Mouse (Mus musculus): ENCODE measurements around the gene Plekhd1. TPM values are rescaled to one million over a fixed set of nuclear protein-coding genes. Genes with fewer than 3 reads are reported as not detected.

The Plekhd1 gene
- polyA plus RNA-seq, 1 experiment from 2014 or later: 4.6 TPM

GRCm38 (mm10) chr12:80734526-80735470 is 42.4 kb downstream of the Plekhd1 start:
- no peak overlapping the region for H3K9ac ChIP-seq (ENCODE audit: low read length)
- no peak for ATAC-seq (ENCODE audit: insufficient read depth, low FRiP score)

GRCm38 (mm10) chr12:80736464-80737282 is 44.3 kb downstream of the Plekhd1 start:
- H3K9me3 ChIP-seq (replicated peaks; ENCODE audit: control insufficient read depth, low read length): no peaks in the 10 kb centered on the region
- peaks cover 5% of the 10 kb centered on the region for H3K4me1 ChIP-seq (ENCODE audit: control insufficient read depth, insufficient read depth, low read length)
- H3K4me2 ChIP-seq (ENCODE audit: low read depth, low read length): no peak overlapping the region
- no peak for ATAC-seq (ENCODE audit: insufficient read depth, low FRiP score)
- 23% methylated on average over 13 of the region's 13 CpGs for WGBS
- H3K4me3 ChIP-seq (replicated peaks; ENCODE audit: low read length): no peak overlapping the region
- H3K27ac ChIP-seq (ENCODE audit: low read length): no peak overlapping the region
- H3K36me3 ChIP-seq (ENCODE audit: control insufficient read depth, insufficient read depth, low read length): no peaks in the 10 kb centered on the region
- H3K9ac ChIP-seq (ENCODE audit: low read length): no peak overlapping the region
- H3K27me3 ChIP-seq (ENCODE audit: control insufficient read depth, insufficient read depth, low read length): no peaks in the 10 kb centered on the region

More at GRCm38 (mm10) chr12:80734526-80735470, 42.4 kb downstream of the Plekhd1 start:
- no peak overlapping the region for H3K27ac ChIP-seq (ENCODE audit: low read length)
- no peaks in the 10 kb centered on the region for H3K27me3 ChIP-seq (ENCODE audit: control insufficient read depth, insufficient read depth, low read length)
- no peak overlapping the region for H3K4me3 ChIP-seq (replicated peaks; ENCODE audit: low read length)
- 47% methylated on average over 13 of the region's 13 CpGs for WGBS
- peaks cover 5% of the 10 kb centered on the region for H3K4me1 ChIP-seq (ENCODE audit: control insufficient read depth, insufficient read depth, low read length)
- H3K4me2 ChIP-seq (ENCODE audit: low read depth, low read length): no peak overlapping the region
- no peaks in the 10 kb centered on the region for H3K9me3 ChIP-seq (replicated peaks; ENCODE audit: control insufficient read depth, low read length)
- H3K36me3 ChIP-seq (ENCODE audit: control insufficient read depth, insufficient read depth, low read length): no peaks in the 10 kb centered on the region

- Histone ChIP-seq H3K4me3 (replicated peaks; ENCODE audit: low read length) (no peak overlapping the region), H3K4me1 (ENCODE audit: control insufficient read depth, insufficient read depth, low read length) (peaks cover 5% of the 10 kb centered on the region), H3K27me3 (ENCODE audit: control insufficient read depth, insufficient read depth, low read length) (no peaks in the 10 kb centered on the region), H3K27ac (ENCODE audit: low read length) (no peak overlapping the region), H3K9me3 (replicated peaks; ENCODE audit: control insufficient read depth, low read length) (no peaks in the 10 kb centered on the region), H3K9ac (ENCODE audit: low read length) (no peak overlapping the region), H3K36me3 (ENCODE audit: control insufficient read depth, insufficient read depth, low read length) (no peaks in the 10 kb centered on the region), H3K4me2 (ENCODE audit: low read depth, low read length) (no peak overlapping the region)
- ATAC-seq (ENCODE audit: insufficient read depth, low FRiP score): no peak
- 66% methylated on average over 5 of the region's 5 CpGs for WGBS
Observed at GRCm38 (mm10) chr12:80737283-80737600, 44.9 kb downstream of the Plekhd1 start.

- Histone ChIP-seq H3K9ac (ENCODE audit: low read length) (no peak overlapping the region), H3K36me3 (ENCODE audit: control insufficient read depth, insufficient read depth, low read length) (no peaks in the 10 kb centered on the region), H3K4me3 (replicated peaks; ENCODE audit: low read length) (no peak overlapping the region), H3K4me1 (ENCODE audit: control insufficient read depth, insufficient read depth, low read length) (peaks cover 5% of the 10 kb centered on the region), H3K27me3 (ENCODE audit: control insufficient read depth, insufficient read depth, low read length) (no peaks in the 10 kb centered on the region), H3K4me2 (ENCODE audit: low read depth, low read length) (no peak overlapping the region), H3K9me3 (replicated peaks; ENCODE audit: control insufficient read depth, low read length) (no peaks in the 10 kb centered on the region), H3K27ac (ENCODE audit: low read length) (no peak overlapping the region)
- WGBS: 31% methylated on average over 9 of the region's 9 CpGs
- ATAC-seq (ENCODE audit: insufficient read depth, low FRiP score): no peak
Observed at GRCm38 (mm10) chr12:80739482-80739881, 47.1 kb downstream of the Plekhd1 start.

GRCm38 (mm10) chr12:80744614-80745013 is 52.2 kb downstream of the Plekhd1 start:
- Histone ChIP-seq H3K27ac (ENCODE audit: low read length) (no peak overlapping the region), H3K4me1 (ENCODE audit: control insufficient read depth, insufficient read depth, low read length) (no peaks in the 10 kb centered on the region), H3K9ac (ENCODE audit: low read length) (no peak overlapping the region), H3K9me3 (replicated peaks; ENCODE audit: control insufficient read depth, low read length) (no peaks in the 10 kb centered on the region), H3K36me3 (ENCODE audit: control insufficient read depth, insufficient read depth, low read length) (no peaks in the 10 kb centered on the region), H3K27me3 (ENCODE audit: control insufficient read depth, insufficient read depth, low read length) (peaks cover 2% of the 10 kb centered on the region; the same call in 1 of the 2 replicates), H3K4me3 (replicated peaks; ENCODE audit: low read length) (no peak overlapping the region), H3K4me2 (ENCODE audit: low read depth, low read length) (no peak overlapping the region)
- ATAC-seq (ENCODE audit: insufficient read depth, low FRiP score): no peak
- 52% methylated on average over 1 of the region's 1 CpGs for WGBS

- ATAC-seq (ENCODE audit: insufficient read depth, low FRiP score): peak; percentile 66; the same call in 1 of the 2 replicates
- H3K9ac ChIP-seq (ENCODE audit: low read length): no peak overlapping the region
- no peaks in the 10 kb centered on the region for H3K4me1 ChIP-seq (ENCODE audit: control insufficient read depth, insufficient read depth, low read length)
- peaks cover 4% of the 10 kb centered on the region; the same call in 1 of the 2 replicates for H3K27me3 ChIP-seq (ENCODE audit: control insufficient read depth, insufficient read depth, low read length)
- H3K36me3 ChIP-seq (ENCODE audit: control insufficient read depth, insufficient read depth, low read length): no peaks in the 10 kb centered on the region
- H3K4me3 ChIP-seq (replicated peaks; ENCODE audit: low read length): no peak overlapping the region
- H3K9me3 ChIP-seq (replicated peaks; ENCODE audit: control insufficient read depth, low read length): no peaks in the 10 kb centered on the region
- H3K27ac ChIP-seq (ENCODE audit: low read length): no peak overlapping the region
- no peak overlapping the region for H3K4me2 ChIP-seq (ENCODE audit: low read depth, low read length)
- 52% methylated on average over 8 of the region's 8 CpGs for WGBS
Observed at GRCm38 (mm10) chr12:80746031-80746813, 53.8 kb downstream of the Plekhd1 start.

GRCm38 (mm10) chr12:80751556-80751955 is 59.2 kb downstream of the Plekhd1 start:
- ATAC-seq (ENCODE audit: insufficient read depth, low FRiP score): no peak
- WGBS: 77% methylated on average over 6 of the region's 6 CpGs
- H3K9me3 ChIP-seq (replicated peaks; ENCODE audit: control insufficient read depth, low read length): no peaks in the 10 kb centered on the region

GRCm38 (mm10) chr12:80757751-80758558 is 65.6 kb downstream of the Plekhd1 start:
- no peaks in the 10 kb centered on the region for H3K36me3 ChIP-seq (ENCODE audit: control insufficient read depth, insufficient read depth, low read length)
- H3K9ac ChIP-seq (ENCODE audit: low read length): peak overlapping the region; percentile 66
- peak overlapping the region; percentile 58 for H3K4me3 ChIP-seq (replicated peaks; ENCODE audit: low read length)
- no peak overlapping the region; the same call in 1 of the 2 replicates for H3K27ac ChIP-seq (ENCODE audit: low read length)
- H3K9me3 ChIP-seq (replicated peaks; ENCODE audit: control insufficient read depth, low read length): no peaks in the 10 kb centered on the region
- ATAC-seq (ENCODE audit: insufficient read depth, low FRiP score): peak; percentile 86
- peaks cover 27% of the 10 kb centered on the region for H3K4me1 ChIP-seq (ENCODE audit: control insufficient read depth, insufficient read depth, low read length)
- under 1% methylated on average over 117 of the region's 122 CpGs for WGBS
- H3K27me3 ChIP-seq (ENCODE audit: control insufficient read depth, insufficient read depth, low read length): peaks cover 61% of the 10 kb centered on the region
- peak overlapping the region; percentile 92 for H3K4me2 ChIP-seq (ENCODE audit: low read depth, low read length)

More at GRCm38 (mm10) chr12:80751556-80751955, 59.2 kb downstream of the Plekhd1 start:
- Histone ChIP-seq H3K4me1 (ENCODE audit: control insufficient read depth, insufficient read depth, low read length) (no peaks in the 10 kb centered on the region), H3K27me3 (ENCODE audit: control insufficient read depth, insufficient read depth, low read length) (peaks cover 20% of the 10 kb centered on the region), H3K4me3 (replicated peaks; ENCODE audit: low read length) (no peak overlapping the region), H3K4me2 (ENCODE audit: low read depth, low read length) (no peak overlapping the region), H3K27ac (ENCODE audit: low read length) (no peak overlapping the region), H3K9ac (ENCODE audit: low read length) (no peak overlapping the region), H3K36me3 (ENCODE audit: control insufficient read depth, insufficient read depth, low read length) (no peaks in the 10 kb centered on the region)
